In genomic region chr1:153087771-153088170, GRCm38 (mm10) we compare ENCODE assay signal across 22 mouse cellular contexts.
A peak's percentile ranks its signal among the peaks of the same experiment; 100 is the strongest.
DNase-seq lines count a peak whose midpoint lies in the region; ATAC-seq lines count a peak whose summit lies in the region.
"Had no signal": no experiment of that assay in that cellular context is flagged by ENCODE, and none has a peak within 500 bp of the region (broad histone marks: within the 10 kb centered on the region; RNA-seq: fewer than 3 reads in every experiment).

No protein-coding gene starts in this region.

- H3K9me3 ChIP-seq in kidney, embryonic 16.5 days (ENCODE audit: low read length) = 0 out of 2 replicates have a peak, but pooled peaks cover 3% of the 10 kb centered on the region
- H3K9me3 ChIP-seq: embryonic facial prominence, embryonic 10.5 days; heart, embryonic 10.5 days; hindbrain, embryonic 13.5 days had no signal

- WGBS in kidney, embryonic 16.5 days = 74% methylated on average over 5 of the region's 5 CpGs

- peak; percentile 35 for DNase-seq in heart, adult 11 months
- no peak for DNase-seq in heart, adult 18-20 months
- peak; percentile 40 for DNase-seq in T-cell, adult 2 months (ENCODE audit: low spot score)
- DNase-seq in ovary, postnatal 10 days (ENCODE audit: low spot score) = no peak
- no peak for DNase-seq in left cerebral cortex, postnatal 4 days
- DNase-seq: adrenal gland, adult 2 months; adrenal gland, postnatal 25 days; cerebellum, adult 18-20 months; cerebellum, adult 9-11 months; cerebellum, postnatal 36 days; gastrocnemius, adult 2 months; gastrocnemius, postnatal 25 days; heart, postnatal 10 days; heart, postnatal 4 days had no signal

- H3K27ac ChIP-seq in kidney, embryonic 16.5 days (ENCODE audit: low read length) = no peak overlapping the region
- H3K27ac ChIP-seq: embryonic facial prominence, embryonic 10.5 days; gastrocnemius, adult 2 months; heart, embryonic 10.5 days; hindbrain, embryonic 13.5 days; hindbrain, postnatal 0 days had no signal

- ATAC-seq in inflammation-experienced regulatory T-cells, adult 6 months = peak; percentile 38
- no peak for ATAC-seq in kidney, embryonic 16.5 days (ENCODE audit: low FRiP score, low TSS enrichment)
- ATAC-seq: forebrain, embryonic 14.5 days; hindbrain, postnatal 0 days; intestine, embryonic 16.5 days had no signal

- no peak overlapping the region for H3K4me3 ChIP-seq in kidney, embryonic 16.5 days (ENCODE audit: low read length)
- H3K4me3 ChIP-seq: embryonic facial prominence, embryonic 10.5 days; gastrocnemius, adult 2 months; heart, embryonic 10.5 days; hindbrain, embryonic 13.5 days had no signal

- H3K9ac ChIP-seq in kidney, embryonic 16.5 days (replicated peaks; ENCODE audit: low read length) = no peak overlapping the region
- H3K9ac ChIP-seq: hindbrain, embryonic 13.5 days had no signal

- intact Hi-C loops in left cerebral cortex, postnatal 4 days (cut with DNase I) = no loop called here

- H3K36me3 ChIP-seq in kidney, embryonic 16.5 days (ENCODE audit: insufficient read depth, low read length) = no peaks in the 10 kb centered on the region
- H3K36me3 ChIP-seq: embryonic facial prominence, embryonic 10.5 days; heart, embryonic 10.5 days had no signal

- no peak overlapping the region for H3K4me2 ChIP-seq in kidney, embryonic 16.5 days (replicated peaks; ENCODE audit: low read depth, low read length)
- H3K4me2 ChIP-seq: hindbrain, embryonic 13.5 days had no signal

- no peaks in the 10 kb centered on the region for H3K27me3 ChIP-seq in kidney, embryonic 16.5 days (ENCODE audit: insufficient read depth, low read length)

- H3K4me1 ChIP-seq in kidney, embryonic 16.5 days (ENCODE audit: insufficient read depth, low read length) = peaks cover 11% of the 10 kb centered on the region; the same call in 1 of the 2 replicates

Comparison
In these comparisons a context has a peak if more than half of its experiments do, and no peak if none do; other contexts are left out.
1. DNase-seq: peak in heart, adult 11 months (single experiment) and T-cell, adult 2 months (single experiment); none in heart, adult 18-20 months (0 of 2), ovary, postnatal 10 days (single experiment) and left cerebral cortex, postnatal 4 days (single experiment).